Mouse (Mus musculus): Measurements from ENCODE around the gene Tmed4.

The Tmed4 gene

GRCm38 (mm10) chr11:6274387-6275093 lies at the start of gene Tmed4:
Gene Tmed4 (minus strand): TSS chr11:6274870.
- peak; percentile 97 for DNase-seq (ENCODE audit: low spot score)

- no peak for DNase-seq (ENCODE audit: low spot score)
Observed at GRCm38 (mm10) chr11:6323348-6323747, 48.7 kb upstream of the Tmed4 start.

GRCm38 (mm10) chr11:6322086-6322485 lies 47.4 kb upstream of the Tmed4 start:
- no peak for DNase-seq (ENCODE audit: low spot score)

GRCm38 (mm10) chr11:6319374-6319773 lies 44.7 kb upstream of the Tmed4 start:
- no peak for DNase-seq (ENCODE audit: low spot score)

- DNase-seq (ENCODE audit: low spot score): no peak
Observed at GRCm38 (mm10) chr11:6318559-6318958, 43.9 kb upstream of the Tmed4 start.

- DNase-seq (ENCODE audit: low spot score): no peak
Observed at GRCm38 (mm10) chr11:6316821-6317220, 42.2 kb upstream of the Tmed4 start.

- no peak for DNase-seq (ENCODE audit: low spot score)
Observed at GRCm38 (mm10) chr11:6313874-6314406, 39.3 kb upstream of the Tmed4 start.

- DNase-seq (ENCODE audit: low spot score): no peak
Observed at GRCm38 (mm10) chr11:6308181-6308580, 33.5 kb upstream of the Tmed4 start.

GRCm38 (mm10) chr11:6305943-6306430 lies 31.3 kb upstream of the Tmed4 start:
- no peak for DNase-seq (ENCODE audit: low spot score)

- DNase-seq (ENCODE audit: low spot score): no peak
Observed at GRCm38 (mm10) chr11:6302793-6303192, 28.1 kb upstream of the Tmed4 start.

GRCm38 (mm10) chr11:6299435-6299834 lies 24.8 kb upstream of the Tmed4 start:
- DNase-seq (ENCODE audit: low spot score): no peak

GRCm38 (mm10) chr11:6296077-6296476 lies 21.4 kb upstream of the Tmed4 start:
- DNase-seq (ENCODE audit: low spot score): no peak

GRCm38 (mm10) chr11:6294632-6295031 lies 20.0 kb upstream of the Tmed4 start:
- no peak for DNase-seq (ENCODE audit: low spot score)

GRCm38 (mm10) chr11:6293601-6294000 lies 18.9 kb upstream of the Tmed4 start:
- DNase-seq (ENCODE audit: low spot score): no peak

- DNase-seq (ENCODE audit: low spot score): no peak
Observed at GRCm38 (mm10) chr11:6292988-6293349, 18.3 kb upstream of the Tmed4 start.

- DNase-seq (ENCODE audit: low spot score): peak; percentile 82
Observed at GRCm38 (mm10) chr11:6292116-6292987, 17.7 kb upstream of the Tmed4 start.

- DNase-seq (ENCODE audit: low spot score): peak; percentile 99
Observed at GRCm38 (mm10) chr11:6291401-6292115, 16.9 kb upstream of the Tmed4 start, which contains the start of gene Ogdh. Gene Ogdh (plus strand): TSS chr11:6291633.

- DNase-seq (ENCODE audit: low spot score): no peak
Observed at GRCm38 (mm10) chr11:6290883-6291282, 16.2 kb upstream of the Tmed4 start.

GRCm38 (mm10) chr11:6290138-6290537 lies 15.5 kb upstream of the Tmed4 start:
- DNase-seq (ENCODE audit: low spot score): peak; percentile 37

GRCm38 (mm10) chr11:6282940-6283339 lies 8.3 kb upstream of the Tmed4 start:
- DNase-seq (ENCODE audit: low spot score): no peak

- DNase-seq (ENCODE audit: low spot score): no peak
Observed at GRCm38 (mm10) chr11:6276466-6276865, 1.8 kb upstream of the Tmed4 start.

- DNase-seq (ENCODE audit: low spot score): no peak
Observed at GRCm38 (mm10) chr11:6275094-6275484, 419 bp upstream of the Tmed4 start.

Measured in adipocyte (in vitro differentiated cells).